Mouse (Mus musculus) frontal cortex, postnatal 14 days (tissue): ENCODE results near the gene Morn5.

Experiments
- DNase-seq, 2 experiments: peaks; one replicate each; pipeline ENCODE4 v3.0.0; 2022; ENCODE audit warnings: low spot score in 2 of 2

Morn5 gene

DNA sequence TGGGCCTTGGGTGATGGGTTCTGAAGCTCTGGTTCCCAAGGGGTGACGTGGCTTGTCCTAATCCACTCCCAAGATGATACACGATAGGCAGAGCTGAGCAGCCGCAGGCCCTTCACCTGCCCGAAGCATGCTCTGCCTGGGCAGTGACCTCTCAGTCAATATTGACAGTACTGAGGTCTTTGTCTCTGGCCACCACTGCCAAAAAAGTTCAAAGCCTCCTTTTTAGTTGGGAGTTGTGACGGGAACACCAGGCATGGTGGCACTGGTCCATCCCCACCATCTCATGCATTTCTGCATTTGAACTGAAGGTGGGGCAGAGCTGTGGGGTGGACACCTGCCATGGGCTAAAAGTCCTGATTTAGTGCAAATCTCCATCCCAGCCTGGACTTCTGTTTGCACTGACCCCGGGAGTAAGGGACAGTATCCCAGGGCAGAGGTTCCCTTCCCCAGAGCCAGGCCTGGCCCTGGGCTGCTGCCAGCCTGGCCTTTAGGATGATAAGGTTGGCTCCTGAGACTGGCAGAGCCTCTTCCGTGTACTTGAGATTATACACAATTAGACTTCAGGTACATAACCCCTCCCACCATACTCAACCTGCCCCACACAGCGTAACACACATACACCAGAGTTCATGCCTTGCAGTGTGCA is 22.5 kb downstream of the Morn5 start:
- DNase-seq: no peak

DNA sequence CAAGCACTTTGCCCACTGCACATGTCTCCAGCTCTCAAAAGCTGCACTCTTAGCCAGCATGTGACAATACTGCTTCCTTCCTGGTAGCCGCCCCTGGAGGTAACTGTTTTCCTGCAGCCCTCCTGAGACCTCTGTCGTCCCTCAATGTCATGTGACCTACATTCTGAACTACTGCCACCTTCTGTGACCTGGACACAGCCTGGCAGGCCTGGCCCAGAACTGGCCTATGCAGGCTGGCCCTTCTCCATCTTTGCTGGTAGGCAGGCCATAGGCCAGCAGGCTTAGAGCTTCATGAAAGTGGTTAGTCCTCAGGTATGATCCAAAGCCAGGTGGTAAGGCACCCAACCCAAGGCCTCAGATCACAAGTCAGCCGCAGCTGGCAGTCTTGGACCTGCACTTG is 24.5 kb downstream of the Morn5 start:
- DNase-seq: no peak

DNA sequence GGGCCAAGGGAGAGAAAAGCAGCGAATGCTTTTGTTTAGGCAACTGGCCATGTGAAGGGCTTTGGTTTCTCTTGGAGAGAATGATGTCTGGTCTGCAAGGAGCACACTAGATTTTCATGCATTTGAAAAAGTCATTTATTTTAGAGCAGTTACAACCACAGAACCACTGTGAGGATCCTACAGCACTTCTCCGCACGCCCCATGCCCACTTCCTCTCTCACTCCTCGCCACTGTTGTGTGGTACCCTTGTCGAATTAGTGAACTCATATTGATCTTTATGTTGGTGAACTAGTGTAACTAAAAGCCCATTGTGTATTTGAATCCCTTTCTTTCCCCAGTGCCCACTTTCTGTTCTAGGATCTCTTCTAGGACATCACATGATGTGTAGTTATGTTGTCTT is 26.0 kb downstream of the Morn5 start:
- DNase-seq: no peak

DNA sequence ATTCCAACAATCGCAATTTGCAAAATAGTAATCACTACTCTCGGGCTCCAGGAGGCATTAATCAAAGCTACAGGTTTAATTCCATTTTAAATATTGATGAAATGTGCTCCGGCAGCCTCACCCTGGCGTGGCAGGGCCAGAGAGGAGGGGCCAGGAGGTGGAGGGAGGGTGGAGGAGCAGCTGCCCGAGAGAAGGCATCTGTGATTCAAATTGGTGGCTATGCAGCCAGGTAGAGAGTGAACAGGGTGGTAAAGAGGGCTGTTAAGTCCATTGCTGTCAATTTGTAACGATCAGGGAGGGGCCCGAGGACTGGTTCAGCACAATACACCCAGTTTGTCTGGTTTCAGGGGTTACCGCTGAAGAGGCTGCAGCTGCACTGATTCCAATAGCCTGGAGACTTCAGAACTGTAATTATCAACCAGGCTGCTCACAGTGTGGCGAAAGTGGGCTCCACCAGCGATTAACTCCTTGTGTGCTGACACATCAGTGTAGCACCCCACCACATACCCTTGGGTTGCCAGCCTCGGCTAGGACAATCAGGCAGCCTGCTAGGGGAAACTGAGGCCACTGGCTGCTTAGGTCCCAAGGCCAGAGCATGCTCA is 28.0 kb downstream of the Morn5 start:
- DNase-seq: no peak

DNA sequence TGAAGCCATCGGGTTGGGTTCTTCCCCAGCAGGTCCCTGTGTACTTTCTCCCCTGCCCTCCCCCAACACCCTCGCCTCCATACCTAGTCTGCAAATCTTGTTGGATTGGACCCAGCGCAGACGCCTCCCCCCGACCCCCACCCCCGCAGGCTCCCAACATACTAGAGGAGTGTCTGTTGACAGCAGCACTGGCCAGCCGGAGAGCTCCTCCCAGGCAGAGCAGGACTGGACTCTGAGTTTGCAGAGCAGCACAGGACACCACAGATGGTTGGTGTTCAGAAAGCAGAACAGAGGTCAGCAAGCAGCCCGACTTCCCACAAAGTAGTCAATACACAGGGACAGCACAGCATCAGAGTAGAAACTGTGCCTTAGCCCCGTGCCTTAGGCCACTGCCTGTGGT is 32.2 kb downstream of the Morn5 start:
- DNase-seq: no peak

DNA sequence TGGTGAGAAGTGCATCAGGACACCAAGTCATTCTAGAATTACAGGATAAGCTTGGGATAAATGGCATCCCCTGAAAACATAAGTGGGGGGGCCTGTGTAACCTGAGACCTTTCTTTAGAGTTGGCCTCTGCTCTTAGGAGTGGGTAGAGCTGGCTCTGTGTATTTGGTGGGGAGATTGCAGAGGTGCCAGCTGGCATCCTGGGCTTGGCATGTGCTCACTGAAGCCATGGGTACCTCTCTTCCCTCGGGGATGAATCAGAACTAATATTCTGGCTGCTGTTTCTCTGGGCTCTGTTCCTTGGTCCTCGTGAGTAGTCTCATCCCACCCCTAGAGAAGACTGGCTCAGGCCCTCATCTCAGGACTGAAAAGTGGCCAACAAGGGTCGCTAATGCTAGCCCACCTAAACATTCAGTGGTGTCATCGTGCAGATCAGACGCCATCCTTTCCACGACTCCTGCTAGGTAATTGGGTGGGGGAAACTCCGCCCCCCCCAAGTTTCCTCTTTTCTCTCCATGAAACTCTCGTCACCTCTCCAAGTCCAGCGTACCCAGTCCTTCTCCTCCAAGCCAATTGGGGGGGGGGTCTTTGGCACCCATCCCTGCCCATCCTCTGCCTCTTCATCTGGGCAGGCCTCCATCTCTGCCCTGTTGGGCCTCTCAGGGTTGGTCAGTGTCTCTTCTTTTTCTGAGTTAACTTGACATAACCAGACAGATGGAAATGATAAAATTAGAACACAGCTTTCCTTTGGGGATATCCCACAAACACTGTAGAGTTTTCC is 33.7 kb downstream of the Morn5 start:
- DNase-seq: no peak

DNA sequence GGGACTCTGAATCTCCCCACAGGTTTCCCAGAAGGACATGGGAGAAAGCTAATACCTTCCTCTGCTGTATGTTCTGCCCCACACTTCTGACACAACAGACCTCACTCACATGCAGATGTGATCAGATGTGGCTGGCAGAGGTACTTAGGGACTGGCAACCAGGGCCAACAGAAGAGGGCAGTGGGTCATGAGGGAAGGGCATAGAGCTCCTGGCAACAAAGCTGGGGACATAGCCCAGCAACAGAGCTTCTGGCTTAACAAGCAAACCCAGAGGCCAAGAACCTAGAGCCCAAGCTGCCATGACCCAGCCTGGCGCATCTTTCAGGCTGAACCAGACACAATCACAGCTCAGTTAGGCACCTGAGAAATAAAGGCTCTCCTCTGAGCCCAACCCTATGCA is 35.8 kb downstream of the Morn5 start:
- no peak for DNase-seq

DNA sequence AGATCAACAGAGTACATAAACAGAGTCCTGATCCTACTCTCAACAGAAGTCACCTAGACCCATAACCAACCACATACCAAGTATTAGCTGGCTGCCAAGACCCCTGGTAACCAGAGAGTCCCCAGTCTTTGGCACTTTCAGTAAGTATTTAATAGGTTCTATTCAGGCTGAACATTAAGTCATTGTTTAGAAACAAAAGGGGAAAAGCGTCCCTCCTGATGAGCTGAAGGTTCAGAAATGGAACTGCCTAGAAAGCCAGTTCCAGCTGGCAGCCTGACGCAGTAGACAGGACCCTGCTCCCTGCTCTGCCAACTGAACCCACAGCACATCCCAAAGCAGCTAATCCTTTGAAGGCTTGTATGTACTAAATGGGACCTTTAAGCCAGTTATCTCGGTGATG is 39.9 kb downstream of the Morn5 start:
- DNase-seq: no peak

DNA sequence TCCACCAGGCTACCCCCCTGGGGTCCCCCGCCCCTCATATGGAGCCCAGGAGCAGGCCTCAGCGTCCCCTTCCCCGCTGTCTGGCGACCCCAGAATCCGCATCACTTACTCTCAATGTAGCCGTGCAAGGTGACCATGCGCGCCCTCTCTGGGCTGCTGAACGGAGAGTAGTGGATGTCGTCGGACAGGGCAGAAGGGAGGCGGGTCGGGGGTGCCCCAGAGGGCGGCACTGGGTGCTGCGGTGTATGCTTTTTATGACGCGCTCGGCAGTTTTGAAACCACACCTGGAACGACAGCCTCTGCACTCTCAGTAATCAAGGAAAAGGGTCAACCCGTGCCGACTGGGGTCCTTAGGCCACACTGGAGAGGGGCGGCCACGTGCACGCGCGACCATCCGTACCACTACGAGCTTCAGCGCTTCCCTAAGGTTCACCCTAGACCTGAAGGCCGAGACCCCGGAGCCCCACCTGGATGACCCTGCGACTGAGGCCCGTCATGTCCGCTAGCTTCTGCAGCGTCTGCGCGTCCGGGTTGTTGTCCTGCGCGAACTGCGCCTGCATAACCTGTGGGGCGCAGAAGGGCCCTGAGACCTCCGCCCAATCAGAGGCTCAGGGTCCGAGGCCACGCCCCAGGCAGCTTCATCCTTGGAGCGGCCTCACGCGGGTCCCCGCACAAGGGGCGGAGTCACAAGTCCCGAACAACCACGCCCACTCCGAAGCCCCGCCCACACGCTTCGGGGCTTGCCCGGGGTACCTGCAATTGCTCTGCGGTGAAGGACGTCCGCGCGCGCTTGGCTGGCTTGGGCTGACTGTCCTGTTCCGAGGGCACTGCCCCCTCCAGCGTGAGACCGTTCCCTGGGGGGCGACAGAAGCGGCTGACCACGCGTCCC is 41.8 kb downstream of the Morn5 start:
- DNase-seq: peak in 1 of 2 experiments; percentile 20

DNA sequence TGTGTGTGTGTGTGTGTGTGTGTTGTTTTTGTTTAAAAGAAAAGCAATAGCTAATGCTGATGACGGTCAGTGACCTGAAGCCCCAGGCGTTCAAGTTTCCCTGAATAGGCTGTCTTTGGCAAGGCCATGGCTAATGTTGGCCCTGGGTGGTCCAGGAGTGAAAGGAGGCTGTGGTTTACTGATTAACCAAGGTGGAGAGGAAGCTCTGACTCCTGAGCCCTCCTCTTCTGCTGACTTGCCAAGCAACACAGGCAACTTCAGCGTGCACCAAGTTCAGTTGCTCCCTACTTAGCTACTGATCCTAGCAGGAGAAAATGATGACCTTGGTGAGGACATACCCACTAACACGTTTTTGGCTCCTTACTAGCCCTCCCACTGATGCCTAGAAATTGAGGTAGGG is 43.5 kb downstream of the Morn5 start:
- no peak for DNase-seq

DNA sequence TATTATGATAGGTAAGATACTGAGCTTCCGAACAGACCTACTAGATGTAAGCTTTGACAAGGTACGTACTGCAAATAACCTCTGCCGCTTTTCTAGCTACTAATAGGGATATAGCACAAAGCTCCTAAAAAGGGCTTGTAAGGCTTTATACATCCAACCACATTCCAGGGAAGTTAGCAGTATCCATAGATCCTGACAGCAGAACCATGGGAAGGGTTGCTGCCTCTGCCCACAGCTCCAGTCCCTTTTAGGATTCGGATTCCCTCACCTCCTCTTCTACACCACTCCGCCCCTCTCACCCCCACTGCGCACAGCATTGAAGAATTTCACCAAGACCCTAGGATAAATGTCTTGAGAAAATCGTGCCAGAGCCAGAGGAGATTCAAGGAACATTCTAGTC is 44.0 kb downstream of the Morn5 start:
- DNase-seq: no peak

DNA sequence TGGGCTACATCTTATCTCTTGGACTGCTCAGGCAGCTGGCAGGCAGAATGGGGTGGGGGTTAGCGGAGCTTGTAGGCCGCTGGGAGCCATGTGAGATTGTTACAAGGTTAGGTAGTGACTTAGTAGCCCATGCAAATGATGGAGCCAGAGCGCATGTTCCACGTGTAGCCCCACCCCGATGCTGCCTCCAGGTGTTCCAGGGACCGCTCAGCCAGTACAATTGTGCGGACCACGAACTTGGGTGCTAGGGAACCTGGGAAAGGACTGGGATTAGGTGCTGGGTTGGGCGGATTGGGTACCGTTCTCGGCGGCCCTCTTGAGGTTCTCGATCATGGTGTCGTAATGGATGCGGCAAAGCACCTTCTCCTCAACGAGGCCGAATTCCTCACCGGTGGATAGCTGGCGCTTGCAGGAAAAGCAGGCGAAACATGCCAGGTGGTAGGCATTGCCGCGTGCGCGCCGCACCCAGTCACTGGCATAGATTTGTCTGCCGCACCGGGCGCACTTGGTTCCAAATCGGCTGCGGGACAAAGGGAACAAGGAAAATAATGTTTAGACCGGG is 44.7 kb downstream of the Morn5 start:
- no peak for DNase-seq

DNA sequence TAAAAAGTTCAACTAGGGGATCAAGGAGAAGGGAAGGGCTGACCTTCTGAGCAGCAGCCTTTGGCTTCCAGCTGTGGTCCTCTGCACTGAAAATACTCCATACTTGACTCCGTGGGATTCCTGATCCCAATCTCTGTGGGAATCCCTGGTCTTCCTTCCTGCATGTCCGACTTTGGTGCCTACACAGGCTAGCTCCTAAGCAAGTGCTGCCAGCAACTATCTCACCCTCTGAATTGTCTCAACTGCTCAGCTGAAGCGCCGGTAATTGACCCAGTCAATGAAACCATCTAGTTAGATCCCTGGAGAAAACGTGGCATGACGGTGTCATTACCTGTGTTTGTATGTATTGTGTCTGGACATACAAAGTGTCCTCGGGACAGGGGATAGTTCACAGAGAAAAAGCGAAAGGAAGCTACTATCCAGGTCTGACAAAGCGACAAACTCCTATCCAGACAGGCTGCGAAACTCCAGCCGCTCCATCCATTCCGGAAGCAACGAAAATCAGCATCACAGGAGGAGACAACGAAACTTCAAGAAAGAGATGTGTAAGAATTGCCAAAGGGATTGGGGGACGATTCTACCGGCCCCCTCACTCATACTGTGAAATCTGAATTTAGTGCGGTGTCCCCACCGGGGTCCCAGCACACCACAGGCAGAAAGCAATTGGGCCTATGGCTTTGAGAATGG is 48.0 kb downstream of the Morn5 start:
- DNase-seq: no peak

DNA sequence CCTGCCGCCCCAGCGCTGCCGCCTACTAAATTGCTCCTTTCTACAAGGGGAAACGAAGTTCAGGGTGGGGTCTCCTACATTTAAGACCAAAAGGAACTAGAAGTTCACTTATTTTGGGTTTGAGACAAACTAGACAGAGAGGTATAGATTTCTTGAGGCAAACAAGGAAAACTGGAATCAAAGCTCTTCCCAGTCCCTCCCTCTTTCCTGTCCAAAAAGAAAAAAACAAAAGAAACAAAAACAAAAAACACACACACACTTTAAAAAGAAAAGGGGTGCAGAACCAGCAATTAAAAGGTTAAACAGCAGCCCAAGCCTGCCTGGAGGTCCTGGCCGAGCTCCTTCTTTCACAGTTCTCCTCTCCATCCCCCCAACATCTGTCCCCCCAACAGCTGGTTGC is 48.8 kb downstream of the Morn5 start:
- no peak for DNase-seq

DNA sequence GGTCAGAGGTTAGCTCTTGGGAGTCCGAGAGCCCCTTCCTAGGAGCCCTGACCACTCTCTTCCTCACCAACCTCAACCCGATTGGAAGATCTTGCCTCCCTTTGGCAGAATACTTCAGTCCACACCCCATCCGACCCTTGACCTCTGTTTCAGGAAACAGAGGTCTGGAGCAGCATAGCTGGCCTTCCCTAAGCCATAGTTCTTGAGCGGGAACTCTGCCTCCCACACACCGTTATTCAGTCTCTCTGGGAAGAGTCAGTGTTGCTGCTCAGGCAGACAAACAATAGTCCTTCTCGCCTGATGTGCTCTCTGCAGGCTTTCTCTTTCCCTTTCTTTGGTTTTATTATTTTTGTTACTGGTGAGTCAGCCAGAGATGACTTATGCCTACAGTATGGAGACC is 50.5 kb downstream of the Morn5 start:
- DNase-seq: no peak

DNA sequence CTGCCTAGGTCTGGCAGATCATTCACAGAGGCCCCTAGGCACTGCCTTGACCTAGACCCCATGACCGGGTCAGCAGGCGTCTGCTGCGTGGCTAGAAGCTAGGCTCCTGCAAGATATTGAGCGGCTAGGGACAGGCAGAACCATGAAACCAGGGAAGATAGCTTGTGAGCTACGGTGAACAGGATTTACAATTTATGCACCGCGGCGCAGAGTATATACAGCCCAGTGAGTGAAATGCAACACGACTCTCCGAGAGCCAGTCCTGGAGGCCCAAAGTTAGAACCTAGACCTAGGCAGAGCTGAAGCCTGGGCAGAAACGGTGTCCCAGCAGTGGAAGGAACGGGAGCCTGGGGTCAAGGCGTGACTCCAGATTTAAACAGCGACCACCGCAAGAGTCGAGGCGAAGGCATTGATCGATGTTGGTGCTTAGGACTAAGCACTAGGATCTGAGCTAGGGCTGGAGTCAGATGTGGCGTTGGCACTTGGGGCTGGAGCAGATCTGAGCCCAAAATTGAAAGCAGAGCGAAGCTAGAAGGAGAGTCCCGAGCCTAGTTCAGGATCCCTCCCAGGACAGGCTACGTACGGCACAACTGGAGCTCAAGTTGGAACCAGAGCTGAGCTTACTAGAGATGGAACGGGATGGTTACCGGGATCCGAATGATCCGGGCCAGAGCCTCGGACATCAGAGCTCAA is 52.8 kb downstream of the Morn5 start:
- DNase-seq: no peak

DNA sequence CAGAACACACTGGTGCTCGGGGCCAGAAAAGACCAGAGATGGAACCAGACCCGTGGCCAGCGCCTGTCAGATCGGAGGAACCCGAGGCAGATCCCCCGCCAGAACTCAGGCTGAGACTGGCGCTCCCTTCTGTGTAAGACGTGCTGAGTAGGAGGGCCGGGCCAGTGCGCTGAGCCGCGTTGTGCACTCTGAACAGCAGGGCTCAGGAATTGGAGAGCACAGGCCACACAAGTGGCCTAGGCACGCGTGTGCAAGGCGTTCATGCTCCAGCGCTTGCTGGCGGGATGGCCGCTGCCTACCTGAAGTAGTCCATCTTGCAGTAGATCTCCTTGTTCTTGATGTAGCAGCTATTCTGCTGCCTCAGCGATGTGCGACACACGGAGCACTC is 53.3 kb downstream of the Morn5 start:
- DNase-seq: no peak

DNA sequence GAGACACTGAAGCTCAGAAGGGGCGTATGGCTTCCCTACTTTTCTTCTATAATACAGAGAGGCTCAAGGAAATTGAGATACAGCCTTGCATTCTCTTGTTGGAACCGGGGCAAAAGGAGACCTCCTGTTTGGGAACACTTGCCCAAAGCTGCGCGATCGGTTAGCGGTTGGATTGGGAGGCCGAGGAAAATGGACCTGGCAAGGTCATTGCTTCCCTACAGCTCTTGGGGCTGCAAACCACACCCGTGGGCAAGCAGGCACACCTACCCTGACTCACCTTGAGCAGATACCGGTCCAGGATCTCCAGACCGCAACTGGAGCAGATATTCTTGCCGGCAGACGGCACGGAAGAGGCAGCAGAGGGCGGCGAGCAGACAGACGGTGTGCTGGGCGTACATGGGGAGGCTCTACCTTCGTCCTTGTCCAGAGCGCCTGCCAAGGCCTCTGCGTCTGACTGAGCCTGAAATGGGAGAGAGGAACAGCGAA is 53.9 kb downstream of the Morn5 start:
- DNase-seq: no peak

DNA sequence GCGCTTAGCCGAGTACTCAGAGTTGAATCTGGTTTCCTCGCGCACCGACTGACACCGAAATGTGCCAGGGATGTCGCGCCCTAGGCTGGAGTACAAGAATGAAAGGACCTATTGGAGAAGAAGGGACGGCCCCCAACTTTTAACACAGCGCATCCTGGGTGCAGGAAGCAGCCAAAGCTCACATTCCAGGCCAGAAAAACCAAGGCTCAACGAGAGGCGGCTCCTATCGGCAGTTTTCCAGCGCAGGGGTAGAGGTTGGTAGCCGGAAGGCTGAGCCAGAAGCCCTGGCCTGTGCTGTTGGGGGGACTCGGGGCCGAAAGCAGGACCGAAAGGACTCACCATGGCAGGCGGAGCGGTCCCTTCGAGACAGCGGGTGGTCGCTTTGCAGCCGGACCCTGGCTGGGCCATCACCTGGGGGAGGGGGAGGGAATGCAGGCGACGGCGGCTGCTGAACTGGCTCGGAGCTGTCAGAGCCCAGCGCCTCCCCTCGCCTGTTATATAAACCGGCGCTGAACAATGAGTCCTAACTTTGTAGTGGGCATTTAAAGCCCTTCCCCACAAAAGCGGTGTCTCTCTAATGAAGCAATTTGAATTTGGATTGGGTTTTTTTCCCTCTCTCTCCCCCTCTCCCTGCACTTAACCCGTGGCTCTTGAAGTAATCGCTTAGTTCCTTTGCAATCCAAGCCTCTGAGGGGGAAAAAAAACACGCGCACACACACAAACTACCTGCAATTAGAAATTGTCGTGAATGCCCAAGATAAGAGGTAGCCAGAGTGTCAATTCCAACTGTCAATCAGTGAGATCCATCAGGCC is 54.5 kb downstream of the Morn5 start:
- DNase-seq: no peak
